Mouse (Mus musculus): ENCODE data around the gene Vhl. TPM values are rescaled to one million over a fixed set of nuclear protein-coding genes. Genes with fewer than 3 reads are reported as not detected.

Vhl gene
- polyA plus RNA-seq, 1 experiment = 30.8 TPM

- TF ChIP-seq POLR2A (IDR thresholded peaks at IDR 0.05; ENCODE audit: borderline replicate concordance, low read depth, low read length) = no peak
- no peak for TF ChIP-seq CTCF (IDR thresholded peaks at IDR 0.05; ENCODE audit: low read depth, low read length)
- Histone ChIP-seq H3K4me1 (ENCODE audit: control insufficient read depth, insufficient read depth, low read length) (peaks cover 19% of the 10 kb centered on the region), H3K4me3 (ENCODE audit: insufficient read depth, low read length) (peak overlapping the region; percentile 57), H3K27ac (ENCODE audit: insufficient read depth, low read depth, low read length) (no peak overlapping the region)
Measured at GRCm38 (mm10) chr6:113623386-113623785, 373 bp upstream of the Vhl start.

- peak overlapping the region; percentile 81 for H3K4me3 ChIP-seq (ENCODE audit: insufficient read depth, low read length)
- no peak overlapping the region for H3K27ac ChIP-seq (ENCODE audit: insufficient read depth, low read depth, low read length)
- TF ChIP-seq CTCF (IDR thresholded peaks at IDR 0.05; ENCODE audit: low read depth, low read length) = no peak
- no peak for TF ChIP-seq POLR2A (IDR thresholded peaks at IDR 0.05; ENCODE audit: borderline replicate concordance, low read depth, low read length)
- peaks cover 32% of the 10 kb centered on the region for H3K4me1 ChIP-seq (ENCODE audit: control insufficient read depth, insufficient read depth, low read length)
Measured at GRCm38 (mm10) chr6:113624989-113625770, 1.4 kb downstream of the Vhl start.

GRCm38 (mm10) chr6:113630322-113630721, 6.6 kb downstream of the Vhl start:
- H3K27ac ChIP-seq (ENCODE audit: insufficient read depth, low read depth, low read length) = peak overlapping the region; percentile 65
- no peak overlapping the region for H3K4me3 ChIP-seq (ENCODE audit: insufficient read depth, low read length)
- peaks cover 28% of the 10 kb centered on the region for H3K4me1 ChIP-seq (ENCODE audit: control insufficient read depth, insufficient read depth, low read length)
- no peak for TF ChIP-seq POLR2A (IDR thresholded peaks at IDR 0.05; ENCODE audit: borderline replicate concordance, low read depth, low read length)
- TF ChIP-seq CTCF (IDR thresholded peaks at IDR 0.05; ENCODE audit: low read depth, low read length) = no peak

- H3K4me3 ChIP-seq (ENCODE audit: insufficient read depth, low read length) = no peak overlapping the region
- TF ChIP-seq CTCF (IDR thresholded peaks at IDR 0.05; ENCODE audit: low read depth, low read length) (no peak), POLR2A (IDR thresholded peaks at IDR 0.05; ENCODE audit: borderline replicate concordance, low read depth, low read length) (no peak)
- peaks cover 22% of the 10 kb centered on the region for H3K4me1 ChIP-seq (ENCODE audit: control insufficient read depth, insufficient read depth, low read length)
- no peak overlapping the region for H3K27ac ChIP-seq (ENCODE audit: insufficient read depth, low read depth, low read length)
Measured at GRCm38 (mm10) chr6:113632863-113633262, 9.1 kb downstream of the Vhl start.

GRCm38 (mm10) chr6:113638302-113639040, 14.7 kb downstream of the Vhl start, which contains the start of gene Irak2:
Gene Irak2 (plus strand): TSS chr6:113638467.
- peak within 1 kb of the TSS; percentile 42 for H3K27ac ChIP-seq (ENCODE audit: insufficient read depth, low read depth, low read length)
- H3K4me3 ChIP-seq (ENCODE audit: insufficient read depth, low read length) = peak within 1 kb of the TSS; percentile 83
- TF ChIP-seq CTCF (IDR thresholded peaks at IDR 0.05; ENCODE audit: low read depth, low read length) (peak; percentile 96), POLR2A (IDR thresholded peaks at IDR 0.05; ENCODE audit: borderline replicate concordance, low read depth, low read length) (0 out of 2 replicates have a peak, but pooled peaks have one; percentile 30)
- H3K4me1 ChIP-seq (ENCODE audit: control insufficient read depth, insufficient read depth, low read length) = peaks cover 25% of the 10 kb centered on the region

- Histone ChIP-seq H3K4me3 (ENCODE audit: insufficient read depth, low read length) (peak overlapping the region; percentile 56), H3K27ac (ENCODE audit: insufficient read depth, low read depth, low read length) (no peak overlapping the region), H3K4me1 (ENCODE audit: control insufficient read depth, insufficient read depth, low read length) (peaks cover 31% of the 10 kb centered on the region)
- TF ChIP-seq CTCF (IDR thresholded peaks at IDR 0.05; ENCODE audit: low read depth, low read length) = no peak
- TF ChIP-seq POLR2A (IDR thresholded peaks at IDR 0.05; ENCODE audit: borderline replicate concordance, low read depth, low read length) = no peak
Measured at GRCm38 (mm10) chr6:113639201-113639600, 15.4 kb downstream of the Vhl start.

GRCm38 (mm10) chr6:113642605-113643004, 18.8 kb downstream of the Vhl start:
- H3K4me3 ChIP-seq (ENCODE audit: insufficient read depth, low read length) = no peak overlapping the region
- H3K27ac ChIP-seq (ENCODE audit: insufficient read depth, low read depth, low read length) = no peak overlapping the region
- peaks cover 52% of the 10 kb centered on the region for H3K4me1 ChIP-seq (ENCODE audit: control insufficient read depth, insufficient read depth, low read length)
- TF ChIP-seq CTCF (IDR thresholded peaks at IDR 0.05; ENCODE audit: low read depth, low read length) (no peak), POLR2A (IDR thresholded peaks at IDR 0.05; ENCODE audit: borderline replicate concordance, low read depth, low read length) (no peak)

- Histone ChIP-seq H3K4me3 (ENCODE audit: insufficient read depth, low read length) (no peak overlapping the region), H3K4me1 (ENCODE audit: control insufficient read depth, insufficient read depth, low read length) (peaks cover 52% of the 10 kb centered on the region), H3K27ac (ENCODE audit: insufficient read depth, low read depth, low read length) (no peak overlapping the region)
- no peak for TF ChIP-seq POLR2A (IDR thresholded peaks at IDR 0.05; ENCODE audit: borderline replicate concordance, low read depth, low read length)
Measured at GRCm38 (mm10) chr6:113643021-113643420, 19.3 kb downstream of the Vhl start.

- no peak for TF ChIP-seq POLR2A (IDR thresholded peaks at IDR 0.05; ENCODE audit: borderline replicate concordance, low read depth, low read length)
- no peak for TF ChIP-seq CTCF (IDR thresholded peaks at IDR 0.05; ENCODE audit: low read depth, low read length)
- peak overlapping the region; percentile 80 for H3K27ac ChIP-seq (ENCODE audit: insufficient read depth, low read depth, low read length)
Measured at GRCm38 (mm10) chr6:113643967-113644366, 20.2 kb downstream of the Vhl start.

GRCm38 (mm10) chr6:113644808-113645207, 21.0 kb downstream of the Vhl start:
- Histone ChIP-seq H3K27ac (ENCODE audit: insufficient read depth, low read depth, low read length) (peak overlapping the region; percentile 80), H3K4me3 (ENCODE audit: insufficient read depth, low read length) (peak overlapping the region; percentile 29), H3K4me1 (ENCODE audit: control insufficient read depth, insufficient read depth, low read length) (peaks cover 64% of the 10 kb centered on the region)
- TF ChIP-seq POLR2A (IDR thresholded peaks at IDR 0.05; ENCODE audit: borderline replicate concordance, low read depth, low read length) = no peak
- TF ChIP-seq CTCF (IDR thresholded peaks at IDR 0.05; ENCODE audit: low read depth, low read length) = no peak

More at GRCm38 (mm10) chr6:113643967-113644366, 20.2 kb downstream of the Vhl start:
- no peak overlapping the region for H3K4me3 ChIP-seq (ENCODE audit: insufficient read depth, low read length)
- H3K4me1 ChIP-seq (ENCODE audit: control insufficient read depth, insufficient read depth, low read length) = peaks cover 55% of the 10 kb centered on the region
